Mouse (Mus musculus): ENCODE measurements around the gene Creg1. TPM values are rescaled to one million over a fixed set of nuclear protein-coding genes. Genes with fewer than 3 reads are reported as not detected.

Creg1 gene
- total RNA-seq (2021) (100 to 1,000 TPM in 1 of 2 experiments, 10 to 100 TPM in 1; 66.0 to 104 TPM), polyA plus RNA-seq (2012; rRNA removed) (76.1 and 88.4 TPM in 2 replicates)
- long read RNA-seq, transcript Creg1-202 (4 exons, 2,163 nt) = major isoform, 57 of 59 reads
- long read RNA-seq, partial matches to known transcripts = 1 of 59 reads
- long read RNA-seq, other reads (novel, unspliced or antisense) = 1 of 59 reads

- DNase-seq = peak; percentile 97
These were observed at the start of gene Creg1 for GRCm38 (mm10) chr1:165763635-165764372. Creg1 (plus strand) TSS chr1:165763746.

GRCm38 (mm10) chr1:165713798-165714197 is 49.7 kb upstream of the Creg1 start:
- no peak for DNase-seq

GRCm38 (mm10) chr1:165716426-165716825 is 47.1 kb upstream of the Creg1 start:
- DNase-seq = no peak

- peak; percentile 42 for DNase-seq
These were observed 45.6 kb upstream of the Creg1 start for GRCm38 (mm10) chr1:165717711-165718542.

GRCm38 (mm10) chr1:165718543-165719105 is 44.9 kb upstream of the Creg1 start:
- DNase-seq = no peak

GRCm38 (mm10) chr1:165722531-165723123 is 40.9 kb upstream of the Creg1 start:
- no peak for DNase-seq

GRCm38 (mm10) chr1:165724219-165725033 is 39.1 kb upstream of the Creg1 start:
- no peak for DNase-seq

- no peak for DNase-seq
These were observed 38.4 kb upstream of the Creg1 start for GRCm38 (mm10) chr1:165725039-165725644.

GRCm38 (mm10) chr1:165726986-165727385 is 36.6 kb upstream of the Creg1 start:
- DNase-seq = no peak

GRCm38 (mm10) chr1:165728057-165728639 is 35.4 kb upstream of the Creg1 start:
- no peak for DNase-seq

- no peak for DNase-seq
These were observed 33.4 kb upstream of the Creg1 start for GRCm38 (mm10) chr1:165730129-165730528.

GRCm38 (mm10) chr1:165731553-165731952 is 32.0 kb upstream of the Creg1 start:
- DNase-seq = no peak

GRCm38 (mm10) chr1:165734840-165735239 is 28.7 kb upstream of the Creg1 start:
- no peak for DNase-seq

- DNase-seq = peak; percentile 82
These were observed 27.4 kb upstream of the Creg1 start for GRCm38 (mm10) chr1:165735826-165736818.

- DNase-seq = no peak
These were observed 26.1 kb upstream of the Creg1 start for GRCm38 (mm10) chr1:165737451-165737850.

GRCm38 (mm10) chr1:165737867-165738266 is 25.7 kb upstream of the Creg1 start:
- DNase-seq = no peak

- DNase-seq = no peak
These were observed 24.6 kb upstream of the Creg1 start for GRCm38 (mm10) chr1:165738985-165739384.

- DNase-seq = no peak
These were observed 21.6 kb upstream of the Creg1 start for GRCm38 (mm10) chr1:165741989-165742388.

- no peak for DNase-seq
These were observed 15.5 kb upstream of the Creg1 start for GRCm38 (mm10) chr1:165748053-165748452.
